Mouse (Mus musculus): ENCODE data around the gene Drd2.

DNA sequence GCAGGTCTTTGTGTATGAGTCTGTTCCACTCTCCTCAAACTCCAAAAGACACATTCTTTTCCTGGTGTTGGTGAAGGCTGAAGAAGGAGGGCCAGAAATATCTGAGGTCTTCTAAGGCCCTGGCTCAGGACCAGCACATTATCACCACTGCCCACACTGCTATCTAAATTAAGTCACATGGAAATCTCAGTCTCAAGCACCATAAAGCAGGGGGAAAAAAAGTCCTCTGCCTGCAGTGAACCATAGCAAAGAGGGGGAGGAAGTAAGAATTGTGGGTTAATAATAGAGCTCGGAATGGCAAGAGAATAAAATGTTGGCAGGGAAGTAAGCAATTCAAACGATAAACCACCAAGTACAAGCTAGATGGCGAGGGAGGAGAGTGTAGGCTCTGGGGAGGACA lies 32.9 kb upstream of the Drd2 start:
- no peak for TF ChIP-seq CTCF (IDR thresholded peaks at IDR 0.05)
- no peak for TF ChIP-seq EP300 (IDR thresholded peaks at IDR 0.05)

All from lung, postnatal 0 days (tissue).